Mouse (Mus musculus) forebrain, embryonic 14.5 days (tissue): Measurements from ENCODE around the gene Gtf3c5. TPM values are rescaled to one million over a fixed set of nuclear protein-coding genes. Genes with fewer than 3 reads are reported as not detected.

Experiments used
- ATAC-seq: fragments of 200-750 bp; cut with Nextera tagmentation; 2 replicates; pipeline ENCODE4 v1.8.0; 2017; ENCODE audit warnings: mild to moderate bottlenecking, moderate library complexity
- DNase-seq: peaks from one replicate; pipeline ENCODE4 v3.0.0-alpha.2; 2015; ENCODE audit warnings: low spot score
- H3K27ac ChIP-seq: fragments of 300-500 bp; sonication (generic); 2 replicates; pipeline ENCODE4 v1.5.1; 2014; ENCODE audit warnings: low read depth, mild to moderate bottlenecking, control low read depth, low read length, moderate library complexity
- H3K27me3 ChIP-seq: fragments of 300-500 bp; sonication (generic); replicated peaks from 2 replicates; pipeline ENCODE4 v1.6.1; 2014; ENCODE audit warnings: low read length, control low read depth, mixed read lengths; ENCODE audit not compliant: control insufficient read depth, insufficient read depth
- H3K36me3 ChIP-seq: fragments of 300-500 bp; sonication (generic); 2 replicates; pipeline ENCODE4 v1.6.1; 2014; ENCODE audit warnings: low read length, control low read depth; ENCODE audit not compliant: control insufficient read depth, insufficient read depth
- H3K4me1 ChIP-seq: fragments of 300-500 bp; sonication (generic); 2 replicates; pipeline ENCODE4 v1.6.1; 2014; ENCODE audit warnings: antibody characterized with exemption, low read length, control low read depth; ENCODE audit not compliant: control insufficient read depth, insufficient read depth
- H3K4me2 ChIP-seq: fragments of 300-500 bp; sonication (generic); 2 replicates; pipeline ENCODE4 v1.6.1; 2014; ENCODE audit warnings: mild to moderate bottlenecking, control low read depth, low read length
- H3K4me3 ChIP-seq: fragments of 300-500 bp; sonication (generic); 2 replicates; pipeline ENCODE4 v1.5.1; 2014; ENCODE audit warnings: low read depth, low read length, control low read depth
- H3K9ac ChIP-seq: fragments of 300-500 bp; sonication (generic); 2 replicates; pipeline ENCODE4 v1.6.1; 2014; ENCODE audit warnings: mild to moderate bottlenecking, low read length, control low read depth, moderate library complexity
- H3K9me3 ChIP-seq: fragments of 300-500 bp; sonication (generic); replicated peaks from 2 replicates; pipeline ENCODE4 v1.6.1; 2016; ENCODE audit warnings: low read length, control low read depth, mixed read lengths; ENCODE audit not compliant: control insufficient read depth
- WGBS: fragments of 180-500 bp; shearing (Covaris S2); extraction: QIAGEN DNeasy Blood & Tissue Kit; methylation state at CpG from one replicate; pipeline ENCODE4 v1.1.7; 2014; 5-methylcytosine and 5-hydroxymethylcytosine counted together
- polyA plus RNA-seq: library from polyadenylated mRNA; unstranded; fragments of >200 nt; fragmentation: Nextera tagmentation; extraction: Ambion mirVana; gene quantifications from 2 replicates; pipeline ENCODE4 v1.2.1, GENCODE M21; 2014

Gtf3c5 gene
- 20.5 and 28.6 TPM in 2 replicates for polyA plus RNA-seq

- no peak for DNase-seq
- 78% methylated on average over 9 of the region's 9 CpGs for WGBS
- Histone ChIP-seq H3K4me3 (peak within 1 kb of the TSS; percentile 62), H3K9ac (peak within 1 kb of the TSS; percentile 72), H3K27me3 (no peaks in the 10 kb centered on the region), H3K4me2 (peak within 1 kb of the TSS; percentile 62), H3K9me3 (no peaks in the 10 kb centered on the region), H3K4me1 (0 out of 2 replicates have a peak, but pooled peaks cover 9% of the 10 kb centered on the region), H3K27ac (peak within 1 kb of the TSS; percentile 88), H3K36me3 (peaks cover 16% of the 10 kb centered on the region)
- ATAC-seq: no peak
These were observed at the start of gene Gtf3c5 for GRCm38 (mm10) chr2:28583651-28584050. TSS of gene Gtf3c5 (minus strand) at chr2:28583751.

GRCm38 (mm10) chr2:28633136-28633535 lies 49.6 kb upstream of the Gtf3c5 start:
- H3K27ac ChIP-seq: no peak overlapping the region
- ATAC-seq (no peak), DNase-seq (no peak)
- 58% methylated on average over 4 of the region's 4 CpGs for WGBS
- no peaks in the 10 kb centered on the region for H3K27me3 ChIP-seq
- no peak overlapping the region for H3K9ac ChIP-seq
- H3K4me1 ChIP-seq: no peaks in the 10 kb centered on the region
- H3K4me2 ChIP-seq: no peak overlapping the region
- no peak overlapping the region for H3K4me3 ChIP-seq
- H3K36me3 ChIP-seq: no peaks in the 10 kb centered on the region
- H3K9me3 ChIP-seq: no peaks in the 10 kb centered on the region

GRCm38 (mm10) chr2:28632626-28633025 lies 49.1 kb upstream of the Gtf3c5 start:
- Histone ChIP-seq H3K4me1 (no peaks in the 10 kb centered on the region), H3K4me3 (no peak overlapping the region), H3K9ac (no peak overlapping the region), H3K36me3 (no peaks in the 10 kb centered on the region), H3K27ac (no peak overlapping the region), H3K27me3 (no peaks in the 10 kb centered on the region), H3K4me2 (no peak overlapping the region), H3K9me3 (no peaks in the 10 kb centered on the region)
- WGBS: 52% methylated on average over 1 of the region's 1 CpGs
- DNase-seq: no peak
- no peak for ATAC-seq

- Histone ChIP-seq H3K9me3 (no peaks in the 10 kb centered on the region), H3K27ac (no peak overlapping the region), H3K9ac (no peak overlapping the region), H3K4me2 (no peak overlapping the region), H3K36me3 (no peaks in the 10 kb centered on the region), H3K27me3 (no peaks in the 10 kb centered on the region), H3K4me3 (no peak overlapping the region), H3K4me1 (no peaks in the 10 kb centered on the region)
- ATAC-seq: no peak
- 68% methylated on average over 4 of the region's 4 CpGs for WGBS
- no peak for DNase-seq
These were observed 46.4 kb upstream of the Gtf3c5 start for GRCm38 (mm10) chr2:28629911-28630381.

- Histone ChIP-seq H3K4me2 (no peak overlapping the region), H3K4me1 (no peaks in the 10 kb centered on the region), H3K4me3 (no peak overlapping the region), H3K9me3 (no peaks in the 10 kb centered on the region), H3K9ac (no peak overlapping the region), H3K36me3 (no peaks in the 10 kb centered on the region), H3K27me3 (no peaks in the 10 kb centered on the region), H3K27ac (no peak overlapping the region)
- 63% methylated on average over 2 of the region's 2 CpGs for WGBS
- peak; percentile 14 for DNase-seq
- ATAC-seq: no peak
These were observed 44.5 kb upstream of the Gtf3c5 start for GRCm38 (mm10) chr2:28628053-28628452.

- H3K9ac ChIP-seq: no peak overlapping the region
- WGBS: 76% methylated on average over 3 of the region's 3 CpGs
- no peaks in the 10 kb centered on the region for H3K36me3 ChIP-seq
- H3K4me2 ChIP-seq: no peak overlapping the region
- no peaks in the 10 kb centered on the region for H3K9me3 ChIP-seq
- DNase-seq (no peak), ATAC-seq (no peak)
- no peak overlapping the region for H3K27ac ChIP-seq
- no peak overlapping the region for H3K4me3 ChIP-seq
- peaks cover 5% of the 10 kb centered on the region; the same call in 1 of the 2 replicates for H3K27me3 ChIP-seq
- no peaks in the 10 kb centered on the region for H3K4me1 ChIP-seq
These were observed 42.5 kb upstream of the Gtf3c5 start for GRCm38 (mm10) chr2:28626038-28626437.

GRCm38 (mm10) chr2:28624870-28625269 lies 41.3 kb upstream of the Gtf3c5 start:
- no peak for ATAC-seq
- WGBS: 93% methylated on average over 3 of the region's 3 CpGs
- no peak for DNase-seq

GRCm38 (mm10) chr2:28622521-28623124 lies 39.1 kb upstream of the Gtf3c5 start:
- peaks cover 11% of the 10 kb centered on the region; the same call in 1 of the 2 replicates for H3K27me3 ChIP-seq
- no peaks in the 10 kb centered on the region for H3K9me3 ChIP-seq
- H3K36me3 ChIP-seq: no peaks in the 10 kb centered on the region
- no peak overlapping the region for H3K4me3 ChIP-seq
- 22% methylated on average over 10 of the region's 10 CpGs for WGBS
- H3K4me1 ChIP-seq: no peaks in the 10 kb centered on the region
- ATAC-seq: no peak
- no peak overlapping the region for H3K9ac ChIP-seq
- peak; percentile 49 for DNase-seq
- H3K27ac ChIP-seq: no peak overlapping the region
- no peak overlapping the region for H3K4me2 ChIP-seq

More at GRCm38 (mm10) chr2:28624870-28625269, 41.3 kb upstream of the Gtf3c5 start:
- Histone ChIP-seq H3K9ac (no peak overlapping the region), H3K27me3 (peaks cover 11% of the 10 kb centered on the region; the same call in 1 of the 2 replicates), H3K4me1 (no peaks in the 10 kb centered on the region), H3K9me3 (no peaks in the 10 kb centered on the region), H3K4me3 (no peak overlapping the region), H3K4me2 (no peak overlapping the region), H3K27ac (no peak overlapping the region), H3K36me3 (no peaks in the 10 kb centered on the region)

GRCm38 (mm10) chr2:28621664-28622171 lies 38.2 kb upstream of the Gtf3c5 start, which contains the start of gene Gfi1b:
TSS of gene Gfi1b (minus strand) at chr2:28621982.
- Histone ChIP-seq H3K9ac (no peak within 1 kb of the TSS), H3K4me1 (no peaks in the 10 kb centered on the region), H3K9me3 (no peaks in the 10 kb centered on the region), H3K27me3 (peaks cover 11% of the 10 kb centered on the region; the same call in 1 of the 2 replicates), H3K4me3 (no peak within 1 kb of the TSS), H3K4me2 (no peak within 1 kb of the TSS), H3K27ac (no peak within 1 kb of the TSS), H3K36me3 (no peaks in the 10 kb centered on the region)
- 6% methylated on average over 16 of the region's 16 CpGs for WGBS
- DNase-seq: no peak
- ATAC-seq: no peak
